Mouse (Mus musculus) heart, embryonic 10.5 days (tissue): ENCODE data around the gene Hbb-bt. TPM values are rescaled to one million over a fixed set of nuclear protein-coding genes. Genes with fewer than 3 reads are reported as not detected.
"Not testable (repeated sequence)": the region's sequence is repeated elsewhere in the genome, so short reads cannot be mapped to it uniquely, and the experiment has no call there.

ENCODE experiments used
- DNase-seq: peaks from one replicate; pipeline ENCODE4 v3.0.0-alpha.2; 2017; ENCODE audit warnings: low spot score
- H3K27ac ChIP-seq: fragments of 300-500 bp; sonication (generic); 2 replicates; pipeline ENCODE4 v1.5.1; 2016; ENCODE audit warnings: mild to moderate bottlenecking
- H3K27me3 ChIP-seq: fragments of 300-500 bp; sonication (generic); 2 replicates; pipeline ENCODE4 v1.6.1; 2016; ENCODE audit warnings: mild to moderate bottlenecking; ENCODE audit not compliant: poor library complexity, insufficient read depth, severe bottlenecking
- H3K36me3 ChIP-seq: fragments of 300-500 bp; sonication (generic); 2 replicates; pipeline ENCODE4 v1.6.1; 2016; ENCODE audit warnings: mild to moderate bottlenecking, moderate library complexity
- H3K4me1 ChIP-seq: fragments of 300-500 bp; sonication (generic); 2 replicates; pipeline ENCODE4 v1.6.1; 2016; ENCODE audit warnings: mild to moderate bottlenecking
- H3K4me3 ChIP-seq: fragments of 300-500 bp; sonication (generic); 2 replicates; pipeline ENCODE4 v1.5.1; 2016; ENCODE audit warnings: mild to moderate bottlenecking, moderate library complexity
- H3K9me3 ChIP-seq: fragments of 300-500 bp; sonication (generic); 2 replicates; pipeline ENCODE4 v1.6.1; 2016; ENCODE audit warnings: mild to moderate bottlenecking, moderate library complexity
- WGBS: fragments of 180-500 bp; shearing (Covaris S2); methylation state at CpG from one replicate; pipeline ENCODE4 v1.1.7; 2016; 5-methylcytosine and 5-hydroxymethylcytosine counted together
- polyA plus RNA-seq: library from polyadenylated mRNA; unstranded; fragments of >200 nt; fragmentation: Nextera tagmentation; extraction: Ambion mirVana; gene quantifications from 2 replicates; pipeline ENCODE4 v1.2.1, GENCODE M21; 2016

The Hbb-bt gene
- polyA plus RNA-seq, 1 experiment from 2014 or later: 442 TPM

DNA sequence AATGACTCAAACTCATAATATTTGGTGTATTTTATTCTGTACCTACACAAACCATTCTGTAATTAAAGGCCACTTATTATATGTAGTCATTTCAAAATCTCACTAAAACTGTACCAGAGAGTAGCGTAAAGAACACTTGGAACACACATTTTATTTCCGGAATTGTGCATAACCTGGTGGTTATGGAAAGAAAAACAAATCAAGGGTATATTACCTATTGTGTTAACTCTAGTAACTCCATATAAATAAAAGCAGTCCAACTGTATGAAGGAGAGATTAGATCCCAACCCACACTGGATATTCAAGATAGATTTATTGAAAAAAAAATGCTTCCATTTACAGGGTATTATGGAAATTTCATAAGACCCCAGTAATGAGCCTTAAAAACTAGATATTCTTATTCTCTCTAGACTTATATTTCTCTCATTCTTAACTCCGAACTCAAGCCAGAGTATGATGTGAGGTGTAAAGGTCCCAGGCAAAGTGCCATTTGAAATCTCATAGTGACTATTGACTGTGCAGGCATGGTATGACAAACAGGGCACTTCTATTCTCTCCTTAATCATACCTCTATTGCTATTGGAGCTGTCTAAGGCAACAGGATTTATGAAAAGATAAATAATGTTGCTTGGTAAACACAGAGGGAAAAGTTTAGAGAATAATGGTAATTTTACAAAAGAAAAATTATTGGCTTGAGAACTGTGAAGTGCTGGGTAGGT is 11.9 kb upstream of the Hbb-bt start:
- WGBS: 81% methylated on average over 3 of the region's 3 CpGs
- Histone ChIP-seq H3K36me3 (no peaks in the 10 kb centered on the region), H3K9me3 (no peaks in the 10 kb centered on the region), H3K4me1 (no peaks in the 10 kb centered on the region), H3K27ac (no peak overlapping the region), H3K27me3 (no peaks in the 10 kb centered on the region), H3K4me3 (no peak overlapping the region)
- DNase-seq: no peak

DNA sequence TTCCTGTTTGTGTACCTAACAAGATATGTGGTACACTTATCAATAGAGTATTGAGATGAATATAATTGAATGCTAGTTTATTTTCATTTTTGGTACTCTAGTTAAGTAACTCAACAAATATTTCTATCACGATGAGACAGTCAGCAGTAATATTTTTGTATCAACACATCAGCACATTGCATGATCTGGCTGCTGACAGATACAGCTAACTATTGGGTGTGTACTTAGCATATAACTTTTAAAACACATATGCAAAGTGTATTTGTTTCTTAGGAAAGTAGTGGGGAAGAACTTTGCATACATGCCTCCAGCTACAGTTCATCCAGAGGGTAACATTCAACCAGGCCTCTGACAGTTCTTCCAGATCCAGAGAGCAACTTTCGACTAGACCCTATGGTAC is 10.8 kb upstream of the Hbb-bt start:
- WGBS: 80% methylated on average over 2 of the region's 2 CpGs
- H3K27ac ChIP-seq: no peak overlapping the region
- no peak for DNase-seq

GRCm38 (mm10) chr7:103815085-103815484 is 1.3 kb upstream of the Hbb-bt start:
- WGBS: 100% methylated on average over 1 of the region's 2 CpGs
- not testable (repeated sequence) for H3K27ac ChIP-seq, DNase-seq, H3K4me1 ChIP-seq, H3K27me3 ChIP-seq, H3K36me3 ChIP-seq, H3K4me3 ChIP-seq, H3K9me3 ChIP-seq

More for the DNA sequence above, 10.8 kb upstream of the Hbb-bt start:
- H3K27me3 ChIP-seq: no peaks in the 10 kb centered on the region
- H3K4me3 ChIP-seq: no peak overlapping the region
- H3K9me3 ChIP-seq: no peaks in the 10 kb centered on the region
- H3K36me3 ChIP-seq: no peaks in the 10 kb centered on the region
- H3K4me1 ChIP-seq: no peaks in the 10 kb centered on the region

DNA sequence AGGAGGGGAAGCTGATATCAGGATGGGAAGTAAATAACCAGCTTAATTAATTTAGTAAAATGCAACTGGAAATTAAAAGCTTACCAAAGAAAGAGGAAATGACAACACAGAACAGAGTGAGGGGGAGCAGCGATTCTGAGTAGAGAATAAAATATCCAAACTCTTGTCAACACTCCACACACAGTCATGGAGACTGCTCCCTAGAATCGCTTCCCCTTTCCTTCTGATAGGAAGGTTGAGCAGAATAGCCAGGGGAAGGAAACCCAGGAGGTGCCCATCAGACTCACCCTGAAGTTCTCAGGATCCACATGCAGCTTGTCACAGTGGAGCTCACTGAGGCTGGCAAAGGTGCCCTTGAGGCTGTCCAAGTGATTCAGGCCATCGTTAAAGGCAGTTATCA is 644 bp downstream of the Hbb-bt start:
- not testable (repeated sequence) for H3K36me3 ChIP-seq, DNase-seq, H3K27me3 ChIP-seq, H3K4me3 ChIP-seq, H3K9me3 ChIP-seq, H3K4me1 ChIP-seq, H3K27ac ChIP-seq
- no CpG with 5 or more reads among the region's 3 CpGs for WGBS

GRCm38 (mm10) chr7:103812174-103812573 is 1.6 kb downstream of the Hbb-bt start:
- H3K4me1 ChIP-seq: no peaks in the 10 kb centered on the region
- 47% methylated on average over 1 of the region's 1 CpGs for WGBS
- no peak overlapping the region for H3K4me3 ChIP-seq
- H3K36me3 ChIP-seq: no peaks in the 10 kb centered on the region
- no peaks in the 10 kb centered on the region for H3K9me3 ChIP-seq
- DNase-seq: no peak
- no peaks in the 10 kb centered on the region for H3K27me3 ChIP-seq
- H3K27ac ChIP-seq: no peak overlapping the region

DNA sequence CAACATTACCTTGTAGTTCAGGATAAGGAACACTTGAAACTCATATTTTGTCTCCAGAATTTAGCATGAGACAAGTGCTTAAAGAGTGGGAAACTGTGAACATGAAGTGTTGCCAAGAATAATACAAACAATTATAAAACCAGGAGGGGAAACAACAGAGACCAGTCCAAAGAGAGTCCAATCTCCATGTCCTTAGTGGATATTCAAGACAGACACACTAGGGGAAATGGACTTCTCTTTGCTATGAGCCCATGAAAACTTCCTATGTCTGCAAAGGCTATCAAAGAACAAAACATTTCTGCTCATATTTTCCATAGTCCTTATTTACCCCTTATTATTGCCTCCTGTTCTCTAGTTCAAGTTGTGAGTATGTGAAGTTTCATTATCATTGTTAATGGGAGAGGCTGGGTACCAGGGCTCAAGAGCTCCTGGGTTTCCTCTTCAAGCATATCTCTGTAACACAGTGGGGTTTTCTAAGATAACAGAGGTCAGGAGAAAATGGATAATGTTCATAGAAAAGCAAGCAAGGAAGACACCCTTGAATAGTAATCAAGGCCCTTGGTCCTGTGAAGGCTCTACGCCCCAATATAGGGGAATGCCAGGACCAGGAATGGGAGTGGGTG is 2.5 kb downstream of the Hbb-bt start:
- H3K4me1 ChIP-seq: no peaks in the 10 kb centered on the region
- H3K27ac ChIP-seq: no peak overlapping the region; the same call in 1 of the 2 replicates
- H3K27me3 ChIP-seq: no peaks in the 10 kb centered on the region
- no peak for DNase-seq
- no peak overlapping the region for H3K4me3 ChIP-seq
- no peaks in the 10 kb centered on the region for H3K36me3 ChIP-seq
- no peaks in the 10 kb centered on the region for H3K9me3 ChIP-seq
- 57% methylated on average over 1 of the region's 1 CpGs for WGBS

GRCm38 (mm10) chr7:103810746-103811145 is 3.0 kb downstream of the Hbb-bt start:
- 67% methylated on average over 3 of the region's 3 CpGs for WGBS
- no peak overlapping the region for H3K4me3 ChIP-seq
- no peak overlapping the region; the same call in 1 of the 2 replicates for H3K27ac ChIP-seq
- H3K9me3 ChIP-seq: no peaks in the 10 kb centered on the region
- H3K36me3 ChIP-seq: no peaks in the 10 kb centered on the region
- H3K27me3 ChIP-seq: no peaks in the 10 kb centered on the region
- no peaks in the 10 kb centered on the region for H3K4me1 ChIP-seq
- DNase-seq: no peak

DNA sequence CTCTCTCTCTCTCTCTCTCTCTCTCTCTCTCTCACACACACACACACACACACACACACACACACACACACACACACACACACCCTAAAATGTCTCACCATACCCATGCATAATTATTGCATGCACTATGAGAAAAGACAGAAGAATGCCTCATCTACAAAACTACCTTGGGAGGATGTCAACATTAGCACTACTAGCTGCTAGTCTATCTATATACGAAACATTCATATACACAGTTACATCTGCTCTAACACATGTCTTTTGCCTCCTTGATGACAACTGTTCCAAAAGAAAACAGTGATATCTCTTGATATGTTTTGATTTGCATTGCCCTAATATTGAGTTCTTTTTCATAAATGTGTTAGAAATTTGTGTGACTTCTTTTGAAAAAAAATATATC is 3.5 kb downstream of the Hbb-bt start:
- no peak for DNase-seq
- Histone ChIP-seq H3K27me3 (no peaks in the 10 kb centered on the region), H3K9me3 (no peaks in the 10 kb centered on the region), H3K4me1 (no peaks in the 10 kb centered on the region), H3K36me3 (no peaks in the 10 kb centered on the region), H3K27ac (peak overlapping the region; percentile 36; the same call in 1 of the 2 replicates), H3K4me3 (no peak overlapping the region)
- WGBS: 81% methylated on average over 1 of the region's 1 CpGs

DNA sequence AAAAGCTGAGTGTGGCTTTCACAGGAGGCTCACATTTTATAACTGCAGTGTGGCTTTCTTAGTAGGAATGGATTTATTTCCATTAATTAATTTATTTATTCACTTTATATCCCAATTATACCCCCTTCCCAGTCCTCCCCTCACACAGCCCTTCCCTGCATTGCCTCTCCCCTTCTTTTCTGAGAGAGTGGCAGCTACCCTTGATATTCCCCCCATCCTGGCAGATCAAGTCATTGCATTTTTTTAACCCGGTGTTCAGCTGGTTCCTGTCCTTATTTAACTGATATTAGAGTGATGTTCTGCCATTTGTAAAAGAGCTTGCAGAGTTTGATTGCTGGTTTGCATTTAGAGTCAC is 4.0 kb downstream of the Hbb-bt start:
- Histone ChIP-seq H3K4me3 (no peak overlapping the region), H3K36me3 (no peaks in the 10 kb centered on the region), H3K4me1 (no peaks in the 10 kb centered on the region), H3K27me3 (no peaks in the 10 kb centered on the region), H3K27ac (peak overlapping the region; percentile 36; the same call in 1 of the 2 replicates), H3K9me3 (no peaks in the 10 kb centered on the region)
- 45% methylated on average over 1 of the region's 1 CpGs for WGBS
- no peak for DNase-seq

- no peaks in the 10 kb centered on the region for H3K27me3 ChIP-seq
- H3K9me3 ChIP-seq: no peaks in the 10 kb centered on the region
- H3K27ac ChIP-seq: peak overlapping the region; percentile 36; the same call in 1 of the 2 replicates
- H3K4me1 ChIP-seq: no peaks in the 10 kb centered on the region
- WGBS: 27% methylated on average over 5 of the region's 5 CpGs
- no peak for DNase-seq
- no peak overlapping the region for H3K4me3 ChIP-seq
- H3K36me3 ChIP-seq: no peaks in the 10 kb centered on the region
Observed at GRCm38 (mm10) chr7:103808971-103809800, 4.6 kb downstream of the Hbb-bt start.

GRCm38 (mm10) chr7:103808120-103808519 is 5.7 kb downstream of the Hbb-bt start:
- not testable (repeated sequence) for H3K4me1 ChIP-seq, H3K36me3 ChIP-seq, DNase-seq, H3K27me3 ChIP-seq, H3K4me3 ChIP-seq, H3K9me3 ChIP-seq, H3K27ac ChIP-seq
- 71% methylated on average over 2 of the region's 2 CpGs for WGBS

DNA sequence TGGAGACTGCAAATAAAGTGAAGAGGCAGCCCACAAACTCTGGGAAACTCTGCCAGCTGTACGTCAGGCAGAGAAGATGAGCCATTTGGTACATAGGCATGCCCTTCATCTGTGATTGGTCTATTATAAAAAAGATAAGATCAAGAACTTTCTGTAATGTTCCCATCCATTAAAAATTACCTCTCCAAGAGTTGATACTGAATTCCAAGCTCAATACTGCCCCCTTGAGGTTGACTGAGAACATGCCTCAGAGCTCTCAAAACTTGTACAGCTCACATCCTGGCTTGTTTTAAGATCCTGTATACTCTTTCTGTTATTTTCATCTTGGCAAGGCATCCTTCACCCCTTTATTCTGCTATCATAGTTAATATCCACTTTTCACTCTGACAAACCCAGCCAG is 6.9 kb downstream of the Hbb-bt start:
- H3K27ac ChIP-seq: no peak overlapping the region
- H3K9me3 ChIP-seq: no peaks in the 10 kb centered on the region
- H3K27me3 ChIP-seq: no peaks in the 10 kb centered on the region
- no peak for DNase-seq
- H3K4me1 ChIP-seq: no peaks in the 10 kb centered on the region
- WGBS: 70% methylated on average over 1 of the region's 1 CpGs
- no peak overlapping the region for H3K4me3 ChIP-seq
- no peaks in the 10 kb centered on the region for H3K36me3 ChIP-seq
